9 mouse cellular contexts compared by ENCODE assay signal in the genomic region with DNA sequence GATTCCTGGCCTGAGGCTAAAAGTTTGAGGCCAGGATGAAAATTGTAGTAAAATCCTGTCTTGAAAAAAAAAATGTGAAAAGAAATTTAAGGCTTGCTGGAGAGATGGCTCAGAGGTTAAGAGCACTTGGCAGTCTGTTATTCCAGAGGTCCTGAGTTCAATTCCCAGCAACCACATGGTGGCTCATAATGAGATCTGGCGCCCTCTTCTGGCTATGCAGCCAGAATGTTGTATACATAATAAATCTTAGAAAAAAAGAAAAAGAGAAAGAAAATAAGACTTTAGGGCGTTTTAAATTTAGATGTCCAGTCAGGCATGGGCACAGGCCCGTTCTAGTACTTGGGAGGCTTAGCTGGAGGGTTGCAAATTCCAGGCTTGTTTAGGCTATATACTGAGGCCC. TPM values are rescaled to one million over a fixed set of nuclear protein-coding genes. Genes with fewer than 3 reads are reported as not detected.
DNase-seq lines count a peak whose midpoint lies in the region; ATAC-seq and TF ChIP-seq lines count a peak whose summit lies in the region.
"Had no signal": no experiment of that assay in that cellular context is flagged by ENCODE, and none has a peak within 500 bp of the region (broad histone marks: within the 10 kb centered on the region; RNA-seq: fewer than 3 reads in every experiment).

No protein-coding gene starts in this region.

- DNase-seq in heart, postnatal 4 days = peak; percentile 42
- DNase-seq in heart, adult 11 months = no peak
- DNase-seq in 416B (ENCODE audit: low read depth) (peak; percentile 69), ES-E14 (ENCODE audit: low read depth, low spot score) (no peak)
- no peak for DNase-seq in urinary bladder, adult 18-20 months (ENCODE audit: low spot score in 2 of 2)
- no peak for DNase-seq in frontal cortex, postnatal 36 days (ENCODE audit: low spot score in 2 of 2)

- peak overlapping the region; percentile 27; the same call in 1 of the 2 replicates for H3K4me2 ChIP-seq in liver, embryonic 15.5 days
- no peak overlapping the region for H3K4me2 ChIP-seq in hindbrain, embryonic 13.5 days
- H3K4me2 ChIP-seq: heart, embryonic 11.5 days had no signal

- H3K27ac ChIP-seq in ES-E14 (ENCODE audit: insufficient read depth, low read depth, low read length, poor library complexity, severe bottlenecking) = no peak overlapping the region
- peak overlapping the region; percentile 77 for H3K27ac ChIP-seq in liver, embryonic 15.5 days (replicated peaks)
- H3K27ac ChIP-seq in hindbrain, embryonic 13.5 days = no peak overlapping the region

- 0 out of 2 replicates have a peak, but pooled peaks have one; percentile 17 for ATAC-seq in liver, embryonic 15.5 days (ENCODE audit: insufficient read depth)
- ATAC-seq in hindbrain, embryonic 13.5 days (ENCODE audit: low FRiP score) = no peak

- H3K36me3 ChIP-seq in ES-E14 (ENCODE audit: control insufficient read depth, insufficient read depth, low read length, poor library complexity, severe bottlenecking) = no peaks in the 10 kb centered on the region
- H3K36me3 ChIP-seq in liver, embryonic 15.5 days (replicated peaks) = peaks cover 42% of the 10 kb centered on the region
- H3K36me3 ChIP-seq in hindbrain, embryonic 13.5 days = no peaks in the 10 kb centered on the region

- no peak overlapping the region for H3K4me3 ChIP-seq in ES-E14 (ENCODE audit: insufficient read depth in 1 of 2, low read depth in 1 of 2, low read length in 2 of 2, poor library complexity in 1 of 2, severe bottlenecking in 1 of 2)
- H3K4me3 ChIP-seq in liver, embryonic 15.5 days (replicated peaks) = no peak overlapping the region
- H3K4me3 ChIP-seq in hindbrain, embryonic 13.5 days = no peak overlapping the region

- in situ Hi-C loops in ES-E14 (cut with MboI; ENCODE audit: low sequenced_read_pairs in 2 of 2, unreplicated experiment in 2 of 2) = no loop called here

- H3K4me1 ChIP-seq in ES-E14 (ENCODE audit: control insufficient read depth in 2 of 2, insufficient read depth in 2 of 2, low read length in 2 of 2, poor library complexity in 1 of 2) = no peaks in the 10 kb centered on the region
- peaks cover 71% of the 10 kb centered on the region for H3K4me1 ChIP-seq in liver, embryonic 15.5 days (replicated peaks)
- peaks cover 16% of the 10 kb centered on the region for H3K4me1 ChIP-seq in hindbrain, embryonic 13.5 days (replicated peaks)

- 37% methylated on average over 3 of the region's 3 CpGs for WGBS in liver, embryonic 15.5 days (ENCODE audit: insufficient replicate concordance)
- 64% methylated on average over 3 of the region's 3 CpGs for WGBS in hindbrain, embryonic 13.5 days

- no peak overlapping the region for H3K9ac ChIP-seq in ES-E14 (ENCODE audit: insufficient read depth, low read depth, low read length, poor library complexity, severe bottlenecking)
- no peak overlapping the region for H3K9ac ChIP-seq in liver, embryonic 15.5 days
- no peak overlapping the region for H3K9ac ChIP-seq in hindbrain, embryonic 13.5 days

- no peaks in the 10 kb centered on the region for H3K27me3 ChIP-seq in liver, embryonic 15.5 days
- H3K27me3 ChIP-seq in hindbrain, embryonic 13.5 days = no peaks in the 10 kb centered on the region

- no peaks in the 10 kb centered on the region for H3K9me3 ChIP-seq in ES-E14 (ENCODE audit: control insufficient read depth, insufficient read depth, low read depth, low read length)
- H3K9me3 ChIP-seq in liver, embryonic 15.5 days (replicated peaks) = no peaks in the 10 kb centered on the region
- H3K9me3 ChIP-seq in hindbrain, embryonic 13.5 days = no peaks in the 10 kb centered on the region

TF ChIP-seq in ES-E14, 5 proteins besides CTCF, POLR2A, EP300 and RAD21:
- TF ChIP-seq ZC3H11A (IDR thresholded peaks at IDR 0.05; ENCODE audit: borderline replicate concordance, low read depth, low read length) (no peak), HCFC1 (IDR thresholded peaks at IDR 0.05; ENCODE audit: borderline replicate concordance, insufficient read depth, low read length) (no peak), CHD2 (IDR thresholded peaks at IDR 0.05; ENCODE audit: low read depth, low read length) (no peak), ZNF384 (IDR thresholded peaks at IDR 0.05; ENCODE audit: low read depth, low read length) (peak; percentile 62; the same call in 1 of the 2 replicates)

RNA-seq across cellular contexts. Expression of a gene that starts 7.2 kb away (rescaled TPM):
- total RNA-seq in heart, postnatal 4 days (2021) = 10 to 100 TPM; 88.7 to 91.2 TPM
- total RNA-seq in ES-E14 (2012; rRNA removed) = 59.4 and 85.5 TPM in 2 replicates
- polyA plus RNA-seq in liver, embryonic 15.5 days (2015; fragmentation: Nextera tagmentation; extraction: Ambion mirVana) = 196 and 203 TPM in 2 replicates
- 219 and 222 TPM in 2 replicates for polyA plus RNA-seq in hindbrain, embryonic 13.5 days (2015; fragmentation: Nextera tagmentation; extraction: Ambion mirVana)

RNA-seq across cellular contexts. Expression of a gene that starts 21.5 kb away (rescaled TPM):
- 1 to 10 TPM; 1.0 to 1.1 TPM for total RNA-seq in heart, postnatal 4 days (2021)
- 0.49 and 1.0 TPM in 2 replicates for total RNA-seq in ES-E14 (2012; rRNA removed)
- 207 and 217 TPM in 2 replicates for polyA plus RNA-seq in liver, embryonic 15.5 days (2015; fragmentation: Nextera tagmentation; extraction: Ambion mirVana)
- polyA plus RNA-seq in hindbrain, embryonic 13.5 days (2015; fragmentation: Nextera tagmentation; extraction: Ambion mirVana) = 1.1 and 1.4 TPM in 2 replicates

RNA-seq across cellular contexts. Expression of a gene that starts 30.7 kb away (rescaled TPM):
- total RNA-seq in heart, postnatal 4 days (2021) = not detected
- total RNA-seq in ES-E14 (2012; rRNA removed) = 0.40 and 0.48 TPM in 2 replicates
- polyA plus RNA-seq in liver, embryonic 15.5 days (2015; fragmentation: Nextera tagmentation; extraction: Ambion mirVana) = 0.86 and 1.0 TPM in 2 replicates
- polyA plus RNA-seq in hindbrain, embryonic 13.5 days (2015; fragmentation: Nextera tagmentation; extraction: Ambion mirVana) = 0.23 and 0.34 TPM in 2 replicates

RNA-seq across cellular contexts. Expression of a gene that starts 39.5 kb away (rescaled TPM):
- 100 to 1,000 TPM; 408 to 415 TPM for total RNA-seq in heart, postnatal 4 days (2021)
- 321 and 519 TPM in 2 replicates for total RNA-seq in ES-E14 (2012; rRNA removed)
- 193 and 220 TPM in 2 replicates for polyA plus RNA-seq in liver, embryonic 15.5 days (2015; fragmentation: Nextera tagmentation; extraction: Ambion mirVana)
- polyA plus RNA-seq in hindbrain, embryonic 13.5 days (2015; fragmentation: Nextera tagmentation; extraction: Ambion mirVana) = 901 and 926 TPM in 2 replicates

RNA-seq across cellular contexts. Expression of a gene that starts 40.1 kb away (rescaled TPM):
- 100 to 1,000 TPM; 146 TPM for total RNA-seq in heart, postnatal 4 days (2021)
- total RNA-seq in ES-E14 (2012; rRNA removed) = 190 and 226 TPM in 2 replicates
- 44.5 and 49.2 TPM in 2 replicates for polyA plus RNA-seq in liver, embryonic 15.5 days (2015; fragmentation: Nextera tagmentation; extraction: Ambion mirVana)
- polyA plus RNA-seq in hindbrain, embryonic 13.5 days (2015; fragmentation: Nextera tagmentation; extraction: Ambion mirVana) = 143 and 144 TPM in 2 replicates

Comparison
In these comparisons a context has a peak if more than half of its experiments do, and no peak if none do; other contexts are left out.
1. DNase-seq: peak in heart, postnatal 4 days (single experiment) and 416B (single experiment); none in heart, adult 11 months (single experiment), ES-E14 (single experiment), urinary bladder, adult 18-20 months (0 of 2) and frontal cortex, postnatal 36 days (0 of 2).